Mouse (Mus musculus): ENCODE data around the gene Peg10.

Gene Peg10

DNA sequence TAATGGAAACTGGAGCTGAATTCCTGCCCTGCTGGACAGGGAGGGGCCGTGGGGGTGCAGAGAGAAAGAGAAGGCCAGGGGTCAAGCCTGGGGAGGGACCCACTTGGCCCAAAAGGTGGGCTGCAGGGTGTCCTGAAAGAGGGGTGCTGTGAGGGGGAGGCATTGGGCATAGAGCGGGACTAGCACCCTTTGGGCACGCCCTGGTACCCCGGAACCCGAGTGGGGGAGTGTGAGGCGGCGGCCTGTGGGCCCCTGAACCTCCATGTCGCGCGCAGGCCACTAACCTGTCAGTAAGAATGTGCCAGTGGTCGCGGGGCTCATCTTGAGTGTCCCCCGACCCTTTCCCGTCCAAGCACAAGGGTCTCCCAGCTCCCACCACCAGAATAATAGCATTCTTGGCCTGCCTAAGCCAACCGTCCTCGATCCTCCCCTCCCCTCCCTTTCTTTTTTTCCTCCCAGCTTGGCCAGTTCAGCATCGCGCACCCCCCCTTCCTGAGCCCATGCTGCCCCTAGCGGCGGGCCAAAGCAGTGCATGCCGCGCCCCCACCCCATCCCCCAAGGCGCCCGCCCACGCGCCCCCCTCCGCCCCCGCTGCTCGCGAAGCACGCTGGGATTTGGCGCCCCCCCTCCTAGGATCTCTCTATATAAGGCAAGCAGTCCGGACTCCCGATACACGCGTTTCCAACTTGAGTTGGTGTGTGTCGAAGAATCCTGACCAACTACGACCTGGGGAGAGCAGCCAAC is at the start of gene Peg10, which contains the start of gene Sgce:
Gene Peg10, plus strand, starts transcription at position 611 of the 744 bp plus-strand sequence.
Gene Sgce, minus strand, starts transcription at position 512 of the 744 bp plus-strand sequence.
- peak; percentile 41 for DNase-seq

DNA sequence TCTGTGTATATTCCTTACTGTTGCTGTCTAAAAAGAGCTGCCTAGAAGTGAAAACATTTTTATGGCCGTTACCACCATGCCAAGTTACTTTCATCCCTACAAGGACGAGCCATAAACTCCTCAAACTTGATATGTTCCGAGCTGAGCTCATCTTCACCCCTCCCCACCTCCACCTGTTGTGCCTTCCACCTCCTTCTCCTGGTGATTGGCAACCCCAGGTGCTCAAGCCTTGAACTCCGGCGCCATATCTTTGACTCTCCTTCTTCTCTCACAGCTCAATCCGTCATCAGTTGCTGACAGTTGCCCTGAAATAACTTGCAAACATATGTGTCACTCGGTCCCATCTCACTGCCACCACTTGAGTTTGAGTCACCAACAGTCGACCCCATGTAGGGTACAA is 45.5 kb upstream of the Peg10 start:
- DNase-seq = no peak

DNA sequence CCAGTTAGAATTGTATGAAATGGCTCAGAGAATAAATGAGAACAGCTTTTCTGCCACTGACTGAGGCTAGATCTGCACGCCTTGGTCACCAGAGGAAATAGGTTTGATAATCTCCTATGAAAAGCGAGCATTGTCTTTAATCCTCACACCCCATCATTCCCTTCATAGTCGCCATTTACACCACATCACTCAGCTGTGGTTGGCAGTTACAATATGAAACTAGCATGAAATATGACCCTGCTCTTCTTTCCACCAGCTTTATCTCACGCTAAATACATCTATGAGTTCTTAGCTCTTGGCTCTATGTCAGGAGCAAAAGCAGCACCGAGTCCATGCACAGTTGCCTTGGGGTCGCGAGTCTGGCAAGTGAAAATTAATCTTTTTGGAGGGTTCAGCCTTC is 43.2 kb upstream of the Peg10 start:
- DNase-seq = no peak

DNA sequence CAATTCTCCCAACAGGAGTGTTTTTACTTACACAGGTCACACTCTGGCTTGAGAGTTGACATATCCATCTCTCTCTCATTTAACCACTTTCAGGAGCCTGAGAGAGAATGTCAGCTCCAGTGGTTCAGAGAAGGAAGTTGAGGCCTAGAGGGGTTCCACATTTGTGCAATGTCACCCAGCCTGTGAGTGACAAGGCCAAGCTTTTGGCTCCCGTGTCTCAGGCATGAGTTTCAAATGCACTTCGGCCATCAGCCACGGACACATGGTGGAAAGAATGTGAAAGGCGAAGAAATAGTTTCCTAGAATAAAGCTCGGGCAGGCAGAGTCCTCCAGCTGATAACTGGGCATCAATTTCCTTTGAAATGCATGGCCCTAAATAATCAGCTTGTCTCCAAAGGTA is 40.7 kb upstream of the Peg10 start:
- DNase-seq = no peak

DNA sequence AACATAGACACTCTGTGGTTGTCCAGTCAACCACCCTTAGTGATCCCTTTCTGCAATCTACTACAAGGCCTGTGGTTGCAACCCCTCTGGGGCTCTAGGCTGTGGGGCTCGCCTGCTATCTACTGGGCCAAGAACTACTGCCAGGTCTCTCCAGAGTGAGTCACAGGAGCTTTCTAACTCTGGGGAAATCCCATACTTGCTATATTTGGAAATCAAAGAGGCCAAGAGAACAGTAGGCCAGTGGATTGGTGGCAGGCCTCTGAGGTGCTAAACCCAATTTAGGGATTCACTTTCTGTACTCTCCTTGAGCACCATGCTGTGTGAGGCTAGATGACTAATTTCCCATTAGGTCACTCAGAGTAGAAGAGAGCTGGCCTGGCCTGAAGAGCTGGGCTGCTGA is 38.1 kb upstream of the Peg10 start:
- DNase-seq = no peak

DNA sequence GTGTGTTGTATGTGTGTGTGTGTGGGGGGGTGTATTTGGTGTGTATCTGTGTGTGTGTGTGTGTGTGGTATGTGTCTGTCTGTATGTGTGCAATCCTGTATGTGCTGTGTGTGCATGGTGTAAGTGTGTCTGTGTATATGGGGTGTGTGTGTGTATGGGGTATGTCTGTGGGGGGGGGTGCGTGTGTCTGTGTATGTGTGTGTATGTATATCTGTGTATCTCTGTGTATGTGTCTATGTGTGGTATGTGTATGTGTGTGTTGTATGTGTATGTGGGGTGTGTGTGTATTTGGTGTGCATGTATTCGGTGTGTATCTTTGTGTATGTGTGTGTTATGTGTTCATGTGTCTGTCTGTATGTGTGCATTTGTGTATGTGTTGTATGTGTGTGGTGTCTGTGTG is 30.9 kb upstream of the Peg10 start:
- no peak for DNase-seq

DNA sequence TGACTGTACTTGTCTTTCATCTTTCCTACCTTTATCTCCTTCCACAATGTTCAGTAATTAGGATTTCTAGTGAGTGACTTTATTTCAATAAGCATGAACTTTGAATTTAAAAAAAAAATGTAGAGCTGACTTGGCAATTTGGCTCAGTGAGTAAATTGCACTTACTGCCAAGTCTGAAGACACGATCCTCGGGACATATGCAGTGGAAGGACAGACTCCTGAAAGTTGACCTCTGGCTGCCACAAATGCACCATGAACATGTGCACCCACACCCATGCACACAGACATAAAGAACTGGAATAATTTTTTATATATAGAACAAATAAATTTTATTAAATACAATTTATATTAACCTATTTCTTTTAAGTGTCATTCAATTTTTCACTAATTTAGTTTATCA is 29.8 kb upstream of the Peg10 start:
- no peak for DNase-seq

DNA sequence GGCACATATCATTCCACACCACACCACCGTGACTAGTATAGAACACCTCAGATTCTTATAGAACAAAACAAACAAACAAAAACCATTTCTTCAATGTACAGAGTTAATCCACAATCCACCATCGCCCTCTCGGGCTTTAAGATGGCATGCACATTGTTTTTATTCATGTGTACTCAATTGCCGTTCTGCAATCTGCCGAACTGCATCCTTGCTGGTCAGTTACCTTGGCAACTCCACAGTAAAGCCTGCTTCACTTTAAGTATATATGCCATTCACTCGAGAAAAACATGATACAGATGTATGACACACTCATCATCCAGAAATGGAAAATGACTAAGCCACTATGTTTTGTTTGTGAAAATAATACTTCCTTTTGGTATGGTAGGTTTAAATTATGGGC is 25.0 kb upstream of the Peg10 start:
- no peak for DNase-seq

DNA sequence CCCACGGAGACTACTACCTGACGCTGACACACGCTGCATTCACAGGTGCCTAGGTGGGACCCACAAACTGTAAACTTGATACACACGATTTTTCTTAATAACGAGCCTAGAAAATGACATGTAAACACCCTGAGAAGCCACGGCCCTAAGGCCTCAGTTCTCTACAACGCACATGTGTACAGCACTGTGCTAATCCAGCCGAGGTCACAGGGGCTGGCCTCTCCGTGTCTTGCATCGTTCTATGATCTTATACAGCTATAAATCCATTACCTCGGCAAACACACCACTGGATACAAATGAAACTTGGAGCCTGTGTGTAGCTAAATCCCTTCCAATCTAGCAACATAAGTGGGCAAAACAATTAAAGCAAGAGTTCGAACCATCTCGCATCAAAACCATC is 24.4 kb upstream of the Peg10 start:
- DNase-seq = no peak

DNA sequence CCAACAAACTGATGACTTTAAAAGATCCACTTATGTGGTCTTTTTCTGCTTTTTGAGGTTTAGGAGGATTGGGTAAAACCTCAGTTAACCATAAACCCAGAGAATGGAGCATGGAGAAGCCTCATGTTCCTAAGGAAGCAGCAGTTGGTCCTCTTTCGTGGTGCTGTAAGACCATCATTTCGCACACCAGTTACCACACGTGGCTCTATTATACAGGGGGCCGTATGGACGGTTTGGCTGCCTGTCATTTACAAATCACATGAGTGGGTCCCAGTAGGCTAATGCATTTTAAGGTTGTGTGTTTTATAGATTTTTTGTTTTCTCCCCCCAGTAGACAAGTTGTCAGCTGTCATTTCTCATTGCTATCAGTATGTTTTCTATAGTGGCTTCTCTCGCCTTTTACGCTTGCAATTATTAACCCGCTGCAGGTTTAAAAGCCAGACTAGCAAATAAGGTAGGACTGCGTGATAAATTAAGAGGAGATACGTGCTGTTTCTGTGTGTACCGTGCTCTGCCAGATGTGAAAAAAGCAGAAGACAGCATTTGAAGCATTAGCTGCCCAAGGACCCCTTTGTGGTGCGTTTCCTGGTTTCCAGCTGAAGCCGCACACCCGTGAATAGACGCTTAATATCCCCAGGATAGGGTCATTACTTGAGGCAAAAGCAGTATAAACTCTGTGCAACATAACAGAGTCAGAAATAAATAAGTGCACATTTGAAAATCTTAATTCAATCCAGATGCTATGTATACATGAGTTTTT is 22.9 kb upstream of the Peg10 start:
- DNase-seq = no peak

DNA sequence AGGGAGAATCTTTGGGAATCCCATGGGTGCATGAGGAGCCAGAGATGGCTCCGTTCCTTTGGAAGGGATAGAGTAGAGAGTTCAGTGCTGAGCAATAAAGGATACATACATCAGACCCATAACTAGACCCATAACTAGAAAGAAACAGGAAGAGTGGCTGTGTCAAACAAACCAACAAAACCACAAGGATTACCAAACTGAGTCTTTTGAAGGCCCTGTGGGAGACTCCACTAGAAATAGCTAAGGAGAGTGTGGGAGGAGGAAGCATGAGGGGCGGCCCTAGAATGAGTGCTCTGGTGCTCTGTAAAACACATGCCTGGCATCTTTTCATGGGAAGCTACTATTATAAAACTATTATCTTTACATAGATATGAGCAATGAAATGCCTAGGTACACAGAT is 18.8 kb upstream of the Peg10 start:
- no peak for DNase-seq

DNA sequence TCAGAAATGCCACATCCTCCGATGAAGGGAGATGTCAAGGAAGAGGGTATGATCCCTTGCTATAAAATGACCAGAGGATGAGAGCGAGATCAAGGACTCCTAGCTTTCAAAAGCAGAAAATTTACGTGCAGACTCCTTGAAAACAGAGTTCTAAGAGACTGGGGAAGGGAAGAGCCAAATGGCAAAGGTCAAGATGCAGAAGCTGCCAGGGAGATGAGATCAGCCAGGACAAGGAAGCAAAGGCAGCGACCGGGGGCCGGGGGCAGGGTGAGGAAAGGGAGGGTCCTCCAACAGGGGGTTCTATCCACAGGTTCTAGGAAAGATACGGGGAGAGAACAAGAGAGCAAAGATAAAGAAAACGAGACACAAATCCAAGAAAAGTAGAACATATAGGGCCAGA is 15.4 kb upstream of the Peg10 start:
- DNase-seq = no peak

DNA sequence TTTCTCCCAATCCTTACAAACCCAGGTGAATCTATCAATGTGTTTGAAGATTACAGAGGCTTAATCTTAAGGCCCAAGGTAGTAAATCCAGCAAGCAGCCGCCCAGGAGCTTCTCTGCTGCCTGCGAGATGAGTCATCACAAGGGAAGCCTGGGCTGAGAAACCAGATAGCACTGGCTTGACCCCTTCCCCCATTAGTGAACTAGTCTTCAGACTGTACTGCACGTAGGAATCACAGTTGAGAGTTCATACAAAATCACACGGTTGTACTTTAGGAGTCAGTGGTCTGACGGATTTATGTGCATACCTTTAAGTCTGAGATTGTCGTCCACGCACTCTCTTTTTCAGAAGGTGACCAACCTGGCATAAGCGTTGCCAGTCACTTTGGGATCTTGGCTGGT is 13.9 kb upstream of the Peg10 start:
- no peak for DNase-seq

DNA sequence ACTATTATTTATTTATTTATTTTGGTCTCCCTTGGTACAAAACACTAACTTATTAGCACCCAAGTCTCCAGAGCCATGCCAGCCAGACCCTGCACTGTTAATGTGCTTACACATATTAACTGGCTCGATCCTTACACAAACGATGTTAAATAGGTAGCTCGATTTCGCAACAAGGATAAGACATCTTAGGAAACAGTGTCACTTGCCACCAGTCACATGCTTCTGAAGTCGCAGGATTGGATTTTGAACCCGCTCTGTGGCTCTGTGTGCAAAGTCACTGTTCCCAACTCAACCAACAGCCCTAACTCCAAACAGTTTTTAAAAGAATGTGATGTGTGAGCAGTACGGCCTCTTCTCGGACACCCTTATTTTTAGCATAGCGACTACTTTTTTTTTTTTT is 10.7 kb upstream of the Peg10 start:
- DNase-seq = no peak

DNA sequence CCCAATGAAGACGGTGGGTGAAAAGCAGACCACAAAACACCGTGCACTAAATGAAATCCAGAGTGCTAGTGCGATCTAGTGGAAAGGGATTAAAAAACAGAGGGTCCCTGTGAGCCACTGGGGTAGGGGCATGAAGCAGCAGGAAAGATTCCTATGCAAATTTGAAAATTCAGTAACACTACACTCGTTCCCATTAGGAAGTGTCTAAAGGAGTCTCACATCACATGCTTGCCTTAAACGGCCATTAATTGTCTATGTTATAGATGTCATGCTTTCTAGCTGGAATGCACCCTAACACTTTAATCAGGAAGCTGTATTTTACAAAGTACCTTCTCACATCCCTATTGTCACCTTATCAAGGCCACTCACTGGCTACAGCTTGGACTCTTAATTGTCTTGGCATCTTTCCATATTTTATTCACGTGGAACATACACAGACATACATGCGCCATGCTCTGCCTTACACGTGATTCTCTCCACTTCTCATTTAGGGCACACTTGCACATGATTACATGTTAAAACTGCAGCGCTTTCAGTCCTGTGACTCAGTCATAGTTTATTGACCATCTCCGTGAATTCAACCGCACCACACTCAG is 9.0 kb upstream of the Peg10 start:
- no peak for DNase-seq

DNA sequence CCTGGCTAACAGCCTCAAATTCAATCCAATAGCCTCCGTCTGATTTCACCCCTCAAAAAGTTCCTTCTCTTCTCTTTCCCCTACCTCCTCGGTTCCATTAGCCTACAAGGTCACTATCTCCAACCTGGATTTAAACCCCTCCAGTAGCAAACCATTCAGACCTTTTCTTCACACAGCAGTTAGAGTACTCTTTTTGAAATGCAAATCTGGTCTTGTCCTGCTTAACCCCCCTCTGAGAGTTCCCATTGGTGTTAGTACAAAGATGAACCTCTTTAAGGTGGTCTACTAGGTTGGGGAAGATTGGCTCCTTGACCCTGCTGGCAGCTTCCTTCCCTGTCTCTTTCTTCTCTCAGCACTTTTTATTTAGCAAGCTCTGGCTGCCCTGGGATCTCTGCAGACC is 8.4 kb upstream of the Peg10 start:
- no peak for DNase-seq

DNA sequence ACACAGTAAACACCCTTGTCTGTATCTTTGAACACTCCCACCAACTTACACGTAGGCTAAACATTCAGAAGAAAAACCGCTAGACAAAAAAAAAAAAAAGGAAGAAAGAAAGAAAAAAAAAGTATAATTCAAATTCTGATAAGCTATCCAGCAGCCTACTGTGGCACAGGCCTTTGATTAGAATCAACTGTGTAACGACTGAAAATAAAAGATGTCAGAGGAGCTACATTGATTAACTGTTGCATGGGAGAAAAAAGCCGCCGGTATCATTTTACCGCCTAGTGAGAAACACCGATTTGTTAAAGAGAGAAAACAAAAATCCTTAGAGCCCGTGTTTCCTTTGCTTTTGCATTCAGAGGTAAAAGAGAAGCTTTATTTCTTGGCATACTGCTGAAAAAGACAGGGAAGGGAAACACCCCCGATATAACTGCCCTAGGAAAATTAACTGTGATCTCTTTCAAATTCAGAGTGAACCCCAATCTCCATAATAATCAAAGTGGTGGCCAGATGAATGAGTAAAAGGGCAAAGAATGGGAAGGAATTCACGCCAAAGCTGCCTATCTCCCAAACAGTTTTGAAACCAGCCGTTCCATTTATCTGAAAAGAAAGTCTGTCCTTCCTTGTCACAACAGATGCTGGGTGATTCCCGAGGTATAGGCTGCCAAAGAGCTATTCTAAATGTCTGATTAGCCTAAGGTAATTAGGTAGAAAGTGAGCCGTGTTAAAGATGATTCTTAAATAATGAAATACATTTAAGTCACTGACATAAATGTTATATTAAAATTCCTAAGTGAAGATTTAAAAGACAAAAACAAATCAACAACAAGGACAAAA is 7.4 kb upstream of the Peg10 start:
- no peak for DNase-seq

DNA sequence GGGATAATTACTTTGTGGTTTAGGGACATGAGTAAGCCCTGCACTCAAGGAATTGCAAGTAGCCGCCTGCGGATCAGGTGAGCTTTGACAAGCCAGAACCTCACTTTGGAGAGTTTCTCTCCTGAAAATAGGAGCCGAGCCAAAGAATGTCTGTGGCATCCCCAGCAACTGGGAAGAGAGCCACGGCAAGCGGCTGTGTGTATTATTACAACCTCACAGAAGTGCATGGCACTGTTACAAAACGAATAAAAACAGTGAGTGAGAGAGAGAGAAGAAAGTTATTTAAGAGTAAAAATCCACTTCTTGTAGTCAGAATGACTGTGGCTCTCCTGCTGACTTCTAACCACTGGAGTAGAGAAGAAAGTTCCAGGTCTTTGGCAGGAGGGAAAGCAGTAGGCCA is 6.6 kb upstream of the Peg10 start:
- DNase-seq = no peak

DNA sequence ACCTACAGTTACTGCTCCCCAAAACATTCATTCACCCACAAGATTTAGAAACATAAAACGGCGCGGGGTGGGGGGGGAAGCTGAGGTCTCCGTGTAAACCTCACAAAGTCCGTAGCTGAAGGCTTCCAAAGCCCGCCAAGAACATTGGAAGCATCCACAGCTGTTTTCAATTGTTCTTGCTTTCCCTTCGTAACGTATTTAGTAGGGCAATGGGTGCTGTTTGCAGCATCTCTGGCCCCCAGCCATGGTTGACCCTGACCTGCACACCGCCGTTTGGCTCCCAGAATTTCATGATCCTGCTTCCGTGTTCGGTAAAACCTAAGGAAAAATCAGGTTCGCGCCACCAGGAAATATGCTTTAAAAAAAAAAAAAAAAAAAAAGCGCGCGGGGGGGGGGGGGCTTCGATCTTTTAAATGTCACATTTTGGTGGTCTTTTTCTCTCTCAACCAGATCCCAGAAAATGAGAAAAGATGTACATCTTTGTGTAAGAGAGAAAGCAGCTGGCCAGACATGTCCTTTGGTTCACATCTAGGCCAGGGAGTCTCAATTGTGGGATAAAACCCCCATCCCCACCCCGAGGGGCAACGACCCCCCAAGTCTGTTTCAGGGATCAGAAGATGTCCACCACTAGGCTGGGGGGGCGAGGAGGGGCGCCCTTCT is 940 bp upstream of the Peg10 start:
- DNase-seq = no peak

DNA sequence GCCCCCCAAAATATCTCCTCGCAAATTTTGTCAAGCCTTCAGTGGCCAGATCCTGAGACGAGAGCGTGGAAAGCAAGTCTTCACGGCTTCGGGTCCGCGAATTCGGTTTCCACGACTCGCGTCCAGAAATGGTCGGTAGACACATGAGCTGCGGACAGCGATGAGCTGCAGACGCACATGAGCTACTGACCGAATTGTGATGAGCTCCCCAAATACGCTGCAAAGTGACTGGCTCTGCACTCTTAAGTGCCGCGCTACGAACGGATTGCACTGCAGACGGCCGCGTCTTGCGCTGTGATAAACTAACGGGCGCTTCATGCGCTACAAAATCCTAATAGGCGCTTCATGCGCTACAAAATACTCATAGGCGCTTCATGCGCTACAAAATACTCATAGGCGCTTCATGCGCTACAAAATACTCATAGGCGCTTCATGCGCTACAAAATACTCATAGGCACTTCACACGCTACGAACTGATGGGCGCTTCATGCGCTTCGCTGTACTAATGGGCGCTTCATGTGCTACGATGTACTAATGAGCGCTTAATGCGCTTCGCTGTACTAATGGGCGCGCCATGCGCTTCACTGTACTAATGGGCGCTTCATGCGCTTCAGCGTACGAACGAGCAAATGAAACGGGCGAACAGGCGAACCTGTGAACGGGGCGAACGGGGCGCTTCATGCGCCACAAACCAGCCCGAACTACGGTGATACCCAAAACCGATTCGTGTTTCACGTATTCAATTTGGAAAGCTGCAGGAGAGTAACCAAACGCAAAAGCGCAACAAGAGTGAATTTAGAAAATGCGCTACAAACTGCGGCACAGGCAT is 785 bp downstream of the Peg10 start:
- peak; percentile 9 for DNase-seq

DNA sequence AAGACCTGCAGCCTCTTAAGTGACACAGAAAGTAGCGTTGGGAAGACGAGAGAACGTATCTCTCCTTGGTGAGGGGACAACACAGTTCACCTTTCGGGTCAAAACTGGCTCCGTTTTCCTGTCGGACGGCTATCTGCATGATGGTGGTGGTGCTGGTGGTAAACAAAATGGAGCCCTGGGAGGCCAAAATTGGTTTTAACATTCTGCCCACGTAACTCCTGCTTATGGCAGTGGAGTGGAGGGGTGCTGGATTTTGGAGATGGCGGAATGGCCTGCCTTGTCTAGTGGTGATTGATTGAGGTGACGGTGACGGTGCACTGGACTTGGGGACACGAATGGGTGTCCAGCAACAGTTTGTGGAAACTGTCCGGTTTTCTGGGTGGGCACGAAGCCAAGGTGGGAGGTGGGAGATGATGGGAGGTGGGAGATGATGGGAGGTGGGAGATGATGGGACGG is 1.4 kb downstream of the Peg10 start:
- peak; percentile 9 for DNase-seq

DNA sequence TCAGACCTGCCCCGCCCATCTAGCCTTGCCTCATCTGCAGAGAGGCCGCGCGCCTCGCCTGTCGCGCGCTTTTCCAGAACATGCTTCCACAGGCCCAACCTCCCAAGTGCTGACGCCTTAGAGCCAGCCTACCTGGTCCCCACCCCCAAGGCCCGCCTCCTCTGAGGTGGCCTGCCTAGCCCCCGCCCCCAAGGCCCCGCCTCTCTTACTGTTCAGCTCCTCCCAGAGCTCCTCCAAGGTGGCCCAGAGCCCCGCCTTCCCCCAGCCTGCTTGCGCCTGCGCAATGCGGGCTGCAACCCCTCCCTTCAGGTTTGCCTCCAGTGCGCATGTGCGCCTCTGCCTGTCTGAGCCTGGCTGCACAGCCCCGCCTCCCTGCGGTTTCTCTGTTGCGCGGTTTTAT is 2.0 kb downstream of the Peg10 start:
- peak; percentile 94 for DNase-seq

All from kidney, adult 11 months (tissue).